Mouse (Mus musculus) splenic B cell, adult 2 months (primary cell): ENCODE data around the gene Tcp11x2.

ENCODE experiments used
- DNase-seq: peaks from one replicate; pipeline ENCODE4 v3.0.0-alpha.2; 2011; ENCODE audit warnings: low read depth, low spot score
- H3K27me3 ChIP-seq: 2 replicates; pipeline ENCODE4 v1.6.1; 2012; ENCODE audit warnings: mild to moderate bottlenecking, low read length, moderate library complexity, mixed read lengths; ENCODE audit not compliant: control insufficient read depth, poor library complexity, insufficient read depth, severe bottlenecking
- H3K36me3 ChIP-seq: 2 replicates; pipeline ENCODE4 v1.6.1; 2012; ENCODE audit warnings: mild to moderate bottlenecking, low read length, moderate library complexity, mixed read lengths; ENCODE audit not compliant: control insufficient read depth, poor library complexity, insufficient read depth, severe bottlenecking

Tcp11x2 gene

DNA sequence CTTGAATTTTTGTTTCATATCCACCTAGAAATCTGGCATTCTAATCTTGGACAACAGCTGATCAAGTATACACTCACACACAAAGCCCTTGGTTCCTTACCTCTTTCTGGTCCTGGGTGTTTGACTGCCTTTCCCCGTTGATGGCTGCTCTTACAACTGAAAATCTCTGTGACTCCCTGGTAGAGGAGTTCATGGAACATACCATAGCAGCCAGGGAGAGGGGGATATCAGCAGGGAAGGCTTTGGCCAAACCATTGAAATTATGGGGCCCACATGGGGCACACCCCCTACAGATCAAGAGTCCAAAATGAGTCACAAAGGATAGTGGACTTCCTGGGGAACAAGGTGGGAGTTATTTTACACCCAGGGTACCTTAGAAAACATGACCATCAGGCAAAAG is at the start of gene Tcp11x2:
Gene Tcp11x2 (minus strand): TSS at position 158 of the 400 bp plus-strand sequence.
- Histone ChIP-seq H3K27me3 (no peaks in the 10 kb centered on the region), H3K36me3 (no peaks in the 10 kb centered on the region)
- no peak for DNase-seq

DNA sequence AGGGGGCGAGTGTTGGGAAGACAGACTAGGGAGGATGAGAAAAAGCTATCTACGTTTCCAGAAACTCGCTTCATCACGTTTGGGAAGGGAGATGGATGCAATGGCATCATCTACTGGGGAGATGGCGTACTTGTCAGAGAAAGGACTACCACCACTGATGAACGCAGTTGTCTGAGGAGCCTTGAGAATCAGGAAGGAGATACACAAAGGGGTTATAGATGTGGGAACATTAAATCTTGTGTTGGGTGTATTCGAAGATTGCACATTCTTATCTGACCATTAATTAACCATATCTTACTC is 49.4 kb upstream of the Tcp11x2 start:
- Histone ChIP-seq H3K27me3 (no peaks in the 10 kb centered on the region), H3K36me3 (peaks cover 2% of the 10 kb centered on the region; the same call in 1 of the 2 replicates)
- no peak for DNase-seq

GRCm38 (mm10) chrX:135742304-135743055 is 48.9 kb upstream of the Tcp11x2 start, which contains the start of the genes Armcx5 and Gprasp1:
Gene Armcx5, plus strand, starts transcription at chrX:135742733.
Gene Gprasp1, plus strand, starts transcription at chrX:135742733.
- Histone ChIP-seq H3K27me3 (no peaks in the 10 kb centered on the region), H3K36me3 (peaks cover 2% of the 10 kb centered on the region; the same call in 1 of the 2 replicates)
- DNase-seq = peak; percentile 90

GRCm38 (mm10) chrX:135738730-135739520 is 45.3 kb upstream of the Tcp11x2 start:
- Histone ChIP-seq H3K36me3 (no peaks in the 10 kb centered on the region), H3K27me3 (no peaks in the 10 kb centered on the region)
- DNase-seq = peak; percentile 75

DNA sequence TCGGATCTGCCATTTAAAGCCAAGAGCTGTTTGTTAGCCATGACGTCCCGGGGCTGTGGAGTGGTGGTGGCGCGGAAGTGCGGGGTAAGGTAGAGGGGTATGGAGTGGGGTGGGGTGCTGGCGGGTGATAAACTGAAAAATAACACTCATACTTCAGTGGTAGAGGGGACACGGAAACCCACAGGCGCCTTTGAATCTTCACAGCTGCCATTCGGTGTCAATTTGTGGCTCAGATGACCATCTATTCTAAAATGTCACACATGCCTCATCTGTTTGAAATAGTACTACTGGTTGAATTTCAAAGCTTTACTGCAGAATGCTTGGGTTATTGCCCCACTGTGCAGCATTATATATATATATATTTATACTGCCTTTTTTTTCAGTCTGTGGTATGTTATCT is 31.6 kb upstream of the Tcp11x2 start, which contains the start of gene Tmsb15a:
Gene Tmsb15a (minus strand): TSS at position 101 of the 400 bp plus-strand sequence.
- Histone ChIP-seq H3K36me3 (no peaks in the 10 kb centered on the region), H3K27me3 (no peaks in the 10 kb centered on the region)
- no peak for DNase-seq

- DNase-seq = no peak
- Histone ChIP-seq H3K36me3 (no peaks in the 10 kb centered on the region), H3K27me3 (no peaks in the 10 kb centered on the region)
Observed at GRCm38 (mm10) chrX:135712845-135713244, 19.3 kb upstream of the Tcp11x2 start.

DNA sequence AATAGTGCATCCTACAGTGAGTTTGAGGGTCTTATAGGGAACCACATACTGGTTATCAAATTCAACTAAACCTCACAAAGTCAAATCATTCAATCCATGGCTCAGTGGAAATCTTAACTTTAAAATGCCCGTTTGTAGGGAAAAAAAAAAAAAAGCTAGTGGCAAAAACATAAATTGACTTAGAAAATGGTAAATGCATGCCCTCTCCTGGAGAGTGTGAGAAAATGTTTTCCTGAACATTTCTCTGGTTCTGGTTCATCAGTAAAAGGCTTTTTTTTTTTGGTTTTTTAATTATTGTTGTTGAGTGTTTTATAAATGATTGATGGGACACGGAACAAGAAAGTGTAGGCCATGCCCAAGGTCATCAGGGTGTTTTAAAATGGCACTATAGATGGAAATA is 10.8 kb upstream of the Tcp11x2 start:
- H3K27me3 ChIP-seq = no peaks in the 10 kb centered on the region; the same call in 1 of the 2 replicates
- no peak for DNase-seq
- H3K36me3 ChIP-seq = no peaks in the 10 kb centered on the region

- DNase-seq = no peak
- Histone ChIP-seq H3K36me3 (no peaks in the 10 kb centered on the region), H3K27me3 (no peaks in the 10 kb centered on the region; the same call in 1 of the 2 replicates)
Observed at GRCm38 (mm10) chrX:135703111-135703510, 9.5 kb upstream of the Tcp11x2 start.

DNA sequence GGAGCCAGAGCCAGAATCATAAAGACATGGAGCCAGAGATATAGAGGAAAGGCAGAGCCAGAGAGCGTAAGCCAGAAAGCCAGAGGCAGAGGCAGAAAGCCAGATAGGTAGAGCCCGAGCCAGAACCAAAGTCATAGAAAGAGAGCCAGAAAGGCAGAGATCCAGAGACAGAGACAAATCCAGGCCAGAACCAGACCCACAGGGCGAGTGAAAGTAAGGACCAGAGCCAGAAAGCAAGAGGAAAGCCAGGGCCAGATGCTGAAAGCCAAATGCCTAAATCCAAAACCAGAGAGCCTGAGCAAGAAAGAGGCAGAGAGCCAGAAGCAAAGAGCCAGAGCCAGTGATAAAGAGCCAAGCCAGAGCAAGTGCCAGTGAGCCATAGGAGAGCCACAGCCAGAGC is 5.8 kb downstream of the Tcp11x2 start:
- no peak for DNase-seq
- H3K36me3 ChIP-seq = no peaks in the 10 kb centered on the region
- H3K27me3 ChIP-seq = no peaks in the 10 kb centered on the region

DNA sequence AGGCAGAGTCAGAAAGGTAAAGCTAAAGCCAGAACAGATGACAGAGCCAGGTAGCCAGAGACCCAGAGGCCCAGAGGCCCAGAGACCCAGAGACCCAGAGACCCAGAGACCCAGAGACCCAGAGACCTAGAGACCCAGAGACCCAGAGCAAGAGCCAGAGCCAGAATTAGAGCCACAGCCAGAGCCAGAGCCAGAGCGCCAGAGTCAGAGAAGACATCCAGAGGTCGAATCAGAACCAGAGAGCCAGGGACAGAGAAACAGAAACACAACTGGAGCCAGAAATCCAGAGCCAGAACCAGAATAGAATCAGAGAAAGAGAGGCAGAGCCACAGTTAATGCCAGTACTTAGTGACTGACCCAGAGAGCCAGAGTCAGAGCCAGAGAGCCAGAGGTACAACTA is 11.7 kb downstream of the Tcp11x2 start:
- H3K36me3 ChIP-seq = no peaks in the 10 kb centered on the region
- DNase-seq = no peak
- no peaks in the 10 kb centered on the region for H3K27me3 ChIP-seq

- peak; percentile 37 for DNase-seq
- Histone ChIP-seq H3K27me3 (no peaks in the 10 kb centered on the region), H3K36me3 (no peaks in the 10 kb centered on the region)
Observed at GRCm38 (mm10) chrX:135652173-135652772, 41.3 kb downstream of the Tcp11x2 start.

DNA sequence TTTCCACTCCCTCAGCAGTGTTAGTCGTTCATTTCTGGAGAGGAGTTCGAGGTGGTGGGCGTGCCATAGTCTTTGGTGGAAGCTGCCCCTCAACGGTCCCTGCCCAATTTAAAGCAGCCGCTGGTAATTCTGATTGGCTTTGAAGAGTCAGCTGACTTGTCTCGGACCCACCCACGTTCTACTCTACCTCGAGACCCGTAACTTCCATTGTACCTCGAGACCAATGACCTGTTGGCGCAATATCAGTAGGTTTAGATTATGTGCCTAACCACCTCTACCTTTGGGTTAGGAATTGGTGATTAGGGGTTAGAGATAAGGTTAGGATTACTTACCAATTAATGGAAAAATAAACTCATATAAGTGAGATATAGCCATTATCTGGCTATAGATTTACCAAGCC is 66.0 kb downstream of the Tcp11x2 start, which contains the start of gene Prame:
Gene Prame (minus strand): TSS at position 101 of the 400 bp plus-strand sequence.
- Histone ChIP-seq H3K27me3 (no peaks in the 10 kb centered on the region), H3K36me3 (no peaks in the 10 kb centered on the region)
- no peak for DNase-seq
